Mouse (Mus musculus): ENCODE measurements around the gene Nlgn3.
A peak's percentile ranks its signal among the peaks of the same experiment; 100 is the strongest.

DNA sequence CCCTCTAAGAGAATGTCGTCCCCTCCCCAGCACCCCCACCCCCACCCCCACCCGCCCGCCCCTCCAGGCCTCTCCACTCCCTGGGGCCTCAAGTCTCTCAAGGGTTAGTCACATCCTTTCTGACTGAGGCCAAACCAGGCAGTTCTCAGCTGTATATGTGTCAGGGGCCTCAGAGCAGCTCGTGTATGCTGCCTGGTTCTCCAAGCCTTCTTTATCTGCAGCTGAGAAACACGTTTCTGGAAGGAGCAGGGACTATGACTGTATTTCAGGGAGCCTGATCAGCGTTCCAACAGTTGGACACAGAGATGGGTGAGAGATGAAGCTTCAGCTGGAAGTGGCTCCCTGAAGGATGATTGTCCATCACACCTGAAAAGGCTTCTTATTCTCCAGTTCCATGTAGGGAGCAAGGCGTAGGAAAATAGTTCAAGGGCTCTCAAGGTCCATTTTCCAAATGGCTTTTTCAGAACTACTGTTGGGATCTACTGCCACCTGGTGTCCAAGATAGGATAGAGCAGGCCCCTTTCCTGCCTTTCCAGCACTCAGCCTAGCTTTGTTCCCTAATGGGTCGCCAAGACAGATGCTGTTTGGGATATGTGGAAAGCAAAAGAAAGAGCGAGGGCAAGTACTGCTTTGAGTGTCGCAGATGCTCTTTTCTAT lies 30.5 kb downstream of the Nlgn3 start:
- peak; percentile 55 for TF ChIP-seq CTCF (IDR thresholded peaks at IDR 0.05; ENCODE audit: insufficient read depth, low read length)
- no peak for TF ChIP-seq POLR2A (IDR thresholded peaks at IDR 0.05; ENCODE audit: borderline replicate concordance, extremely low read depth, low read depth, low read length)

All from lung, adult 2 months (tissue).